Mouse (Mus musculus): ENCODE data around the gene Gck.

GRCm38 (mm10) chr11:5908642-5909041 is 41.2 kb downstream of the Gck start:
- TF ChIP-seq CTCF (IDR thresholded peaks at IDR 0.05; ENCODE audit: borderline replicate concordance, insufficient read depth, low read length) (no peak), POLR2A (IDR thresholded peaks at IDR 0.05; ENCODE audit: low read depth, low read length) (no peak)

Measured in embryonic fibroblast, embryonic 13.5 days (primary cell).